Mouse (Mus musculus): ENCODE results near the gene Evi5l. TPM values are rescaled to one million over a fixed set of nuclear protein-coding genes. Genes with fewer than 3 reads are reported as not detected.

Gene Evi5l
- total RNA-seq, 2 experiments from 2014 or later: 24.1 to 26.3 TPM

Other genes with a start within 250 kb of the Evi5l start
- 10 to 100 TPM in 1 of 2 experiments, 1 to 10 TPM in 1; 1.9 to 18.2 TPM for gene Cd209b, start 239.7 kb upstream of the Evi5l start, total RNA-seq (2021)
- gene Cd209c, start 211.8 kb upstream of the Evi5l start, total RNA-seq (2021): under 1 TPM in 1 of 2 experiments, not detected in 1; 0.59 TPM
- 1 to 10 TPM in 1 of 2 experiments, under 1 TPM in 1; 0.95 to 1.4 TPM for gene Cd209f, start 60.7 kb upstream of the Evi5l start, total RNA-seq (2021)
- gene Cd209g, start 32.5 kb upstream of the Evi5l start, total RNA-seq (2021): under 1 TPM; 0.37 to 0.64 TPM
- under 1 TPM; 0.07 to 0.10 TPM for gene Prr36, start 50.9 kb downstream of the Evi5l start, total RNA-seq (2021)
- gene Lrrc8e, start 60.3 kb downstream of the Evi5l start, total RNA-seq (2021): 1 to 10 TPM in 1 of 2 experiments, under 1 TPM in 1; 0.21 to 1.3 TPM
- 10 to 100 TPM; 65.1 to 66.5 TPM for gene Map2k7, start 72.2 kb downstream of the Evi5l start, total RNA-seq (2021)
- gene Gm49320, start 72.3 kb downstream of the Evi5l start, total RNA-seq (2021): under 1 TPM in 1 of 2 experiments, not detected in 1; 0.31 TPM
- 1 to 10 TPM; 1.7 TPM for gene Tgfbr3l, start 81.6 kb downstream of the Evi5l start, total RNA-seq (2021)
- gene Snapc2, start 86.5 kb downstream of the Evi5l start, total RNA-seq (2021): 10 to 100 TPM; 16.5 to 21.0 TPM
- gene Ctxn1, start 92.7 kb downstream of the Evi5l start, total RNA-seq (2021): under 1 TPM; 0.37 to 0.69 TPM
- gene Timm44, start 109.3 kb downstream of the Evi5l start, total RNA-seq (2021): 100 to 1,000 TPM; 102 to 106 TPM
- gene Ccl25, start 158.6 kb downstream of the Evi5l start, total RNA-seq (2021): 1 to 10 TPM; 2.7 to 3.1 TPM
- 10 to 100 TPM; 56.9 to 57.7 TPM for gene Elavl1, start 158.8 kb downstream of the Evi5l start, total RNA-seq (2021)